Mouse (Mus musculus) adrenal gland, adult 2 months (tissue): Measurements from ENCODE around the gene Tnnc2. TPM values are rescaled to one million over a fixed set of nuclear protein-coding genes. Genes with fewer than 3 reads are reported as not detected.

Experiments used
- DNase-seq: peaks from one replicate; pipeline ENCODE4 v3.0.0; 2021
- polyA plus RNA-seq: library from polyadenylated mRNA; depleted of rRNA; stranded (reverse); fragments of >200 nt; gene quantifications from 2 replicates; pipeline ENCODE4 v1.2.3, GENCODE M21; 2012
- total RNA-seq, 2 experiments: library from RNA; stranded (reverse); gene quantifications; 2 replicates each; pipeline ENCODE4 v1.2.3; 2021

Gene Tnnc2
- total and polyA plus RNA-seq, 3 experiments, result not detected

GRCm38 (mm10) chr2:164795868-164796267, 16.1 kb upstream of the Tnnc2 start:
- peak; percentile 63 for DNase-seq

- peak; percentile 91 for DNase-seq
Observed at GRCm38 (mm10) chr2:164794293-164794692, 14.5 kb upstream of the Tnnc2 start.

GRCm38 (mm10) chr2:164793772-164794171, 14.0 kb upstream of the Tnnc2 start:
- DNase-seq, result no peak

GRCm38 (mm10) chr2:164793236-164793635, 13.5 kb upstream of the Tnnc2 start:
- peak; percentile 73 for DNase-seq

- DNase-seq, result peak; percentile 72
Observed at GRCm38 (mm10) chr2:164792400-164793190, 12.8 kb upstream of the Tnnc2 start.

GRCm38 (mm10) chr2:164791841-164792261, 12.1 kb upstream of the Tnnc2 start:
- DNase-seq, result no peak

GRCm38 (mm10) chr2:164790451-164790850, 10.7 kb upstream of the Tnnc2 start:
- peak; percentile 60 for DNase-seq

GRCm38 (mm10) chr2:164788411-164788810, 8.6 kb upstream of the Tnnc2 start:
- no peak for DNase-seq

GRCm38 (mm10) chr2:164787779-164788178, 8.0 kb upstream of the Tnnc2 start:
- no peak for DNase-seq

- no peak for DNase-seq
Observed at GRCm38 (mm10) chr2:164787032-164787431, 7.3 kb upstream of the Tnnc2 start.

- DNase-seq, result no peak
Observed at GRCm38 (mm10) chr2:164786388-164786885, 6.7 kb upstream of the Tnnc2 start.

GRCm38 (mm10) chr2:164785481-164786387, 6.0 kb upstream of the Tnnc2 start, which contains the start of gene Snx21:
TSS of gene Snx21 (plus strand) at chr2:164785823.
- DNase-seq, result peak; percentile 98

GRCm38 (mm10) chr2:164784869-164785420, 5.2 kb upstream of the Tnnc2 start:
- DNase-seq, result peak; percentile 44

- no peak for DNase-seq
Observed at GRCm38 (mm10) chr2:164783926-164784581, 4.3 kb upstream of the Tnnc2 start.

- no peak for DNase-seq
Observed at GRCm38 (mm10) chr2:164781876-164782275, 2.1 kb upstream of the Tnnc2 start.

GRCm38 (mm10) chr2:164778809-164779208, 958 bp downstream of the Tnnc2 start:
- no peak for DNase-seq

- DNase-seq, result no peak
Observed at GRCm38 (mm10) chr2:164778015-164778287, 1.8 kb downstream of the Tnnc2 start.

- no peak for DNase-seq
Observed at GRCm38 (mm10) chr2:164777246-164778014, 2.3 kb downstream of the Tnnc2 start.

GRCm38 (mm10) chr2:164776801-164777200, 3.0 kb downstream of the Tnnc2 start:
- no peak for DNase-seq

- no peak for DNase-seq
Observed at GRCm38 (mm10) chr2:164776130-164776529, 3.6 kb downstream of the Tnnc2 start.

GRCm38 (mm10) chr2:164773989-164774364, 5.8 kb downstream of the Tnnc2 start:
- DNase-seq, result no peak
